Mouse (Mus musculus) cerebellum, postnatal 10 days (tissue): ENCODE results near the gene Baz2a.
"Not testable (repeated sequence)": the region's sequence is repeated elsewhere in the genome, so short reads cannot be mapped to it uniquely, and the experiment has no call there.

ENCODE experiments used
- DNase-seq, 2 experiments: peaks; one replicate each; pipeline ENCODE4 v3.0.0; 2021; ENCODE audit warnings: mixed read lengths in 2 of 2

Baz2a gene

GRCm38 (mm10) chr10:128125951-128126350 lies 34.6 kb downstream of the Baz2a start:
- no peak for DNase-seq

DNA sequence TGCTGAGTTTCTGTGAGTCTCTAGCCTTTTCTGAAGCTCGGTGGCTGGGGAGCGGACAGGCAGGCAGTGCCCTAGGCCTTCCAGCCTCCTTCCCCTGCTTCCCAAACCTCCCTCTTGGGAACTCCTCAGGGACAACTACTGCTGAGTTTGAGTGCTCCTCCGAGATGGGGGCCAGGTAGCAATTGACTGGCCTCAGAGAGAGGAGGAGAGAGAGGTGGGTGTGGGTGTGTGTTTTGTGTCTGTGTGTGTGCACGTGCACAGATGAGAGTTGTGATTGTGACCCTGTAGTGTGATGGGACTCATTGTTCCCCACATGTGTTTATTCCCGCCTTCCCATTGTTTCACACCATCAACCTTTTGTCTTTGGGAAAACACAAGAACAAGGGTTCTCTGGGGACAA lies 36.1 kb downstream of the Baz2a start:
- DNase-seq, result no peak

- no peak for DNase-seq
Observed at GRCm38 (mm10) chr10:128128143-128128542, 36.8 kb downstream of the Baz2a start.

- DNase-seq, result no peak
Observed at GRCm38 (mm10) chr10:128131297-128131696, 39.9 kb downstream of the Baz2a start.

DNA sequence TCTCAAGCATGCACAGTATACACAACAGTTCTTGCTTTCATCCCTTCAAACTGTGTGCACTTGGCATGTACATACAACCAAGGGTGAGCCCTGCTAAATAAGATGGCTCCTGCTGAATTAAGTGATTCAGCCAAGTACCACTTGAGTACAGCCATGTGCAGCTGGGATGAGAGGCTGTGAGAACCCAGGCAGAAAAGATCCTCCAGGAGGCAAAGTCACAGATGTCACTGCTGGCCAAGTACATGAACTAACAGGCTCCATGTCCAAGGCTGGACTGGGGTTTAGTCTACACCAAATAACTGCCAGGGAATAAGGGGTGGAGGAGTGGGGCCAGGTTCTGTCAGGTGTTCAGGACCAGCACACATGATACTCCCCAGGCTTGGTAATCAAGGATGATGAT lies 40.4 kb downstream of the Baz2a start:
- peak; percentile 32 to 54 for DNase-seq

GRCm38 (mm10) chr10:128133650-128134332 lies 42.4 kb downstream of the Baz2a start:
- peak; percentile 20 to 30 for DNase-seq

GRCm38 (mm10) chr10:128135374-128135773 lies 44.0 kb downstream of the Baz2a start:
- no peak for DNase-seq

DNA sequence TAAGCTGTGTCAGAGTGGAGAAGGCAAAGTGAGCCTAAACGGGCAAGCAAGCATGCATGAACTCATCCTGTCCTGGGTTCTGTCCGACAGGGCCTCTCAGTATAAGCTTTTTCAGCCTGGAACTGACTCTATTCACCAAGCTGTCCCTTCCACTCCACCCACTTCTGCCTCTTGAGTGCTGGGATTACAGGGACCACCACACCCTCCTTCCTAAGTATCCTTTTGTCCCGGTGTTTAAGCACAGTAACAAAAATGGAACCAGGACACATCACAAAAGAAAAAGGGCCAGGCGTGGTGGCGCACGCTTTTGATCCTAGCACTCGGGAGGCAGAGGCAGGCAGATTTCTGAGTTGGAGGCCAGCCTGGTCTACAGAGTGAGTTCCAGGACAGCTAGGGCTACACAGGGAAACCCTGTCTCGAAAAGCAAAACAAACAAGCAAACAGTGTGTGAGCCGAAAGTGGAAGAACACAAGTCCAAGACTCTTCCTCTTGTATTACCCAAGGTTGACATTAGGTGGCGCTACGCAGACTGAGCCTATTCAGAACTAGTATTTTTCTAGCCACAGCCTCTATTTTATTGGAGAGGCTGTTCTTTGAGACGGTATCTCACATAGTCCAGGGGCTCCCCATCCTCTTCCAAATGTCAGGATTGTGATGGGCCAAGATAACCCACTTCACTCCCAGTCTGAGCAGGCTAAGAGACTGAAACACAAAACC lies 49.0 kb downstream of the Baz2a start:
- DNase-seq, result peak; percentile 68 to 84

- peak; percentile 38 to 39 for DNase-seq
Observed at GRCm38 (mm10) chr10:128142165-128142564, 50.8 kb downstream of the Baz2a start.

DNA sequence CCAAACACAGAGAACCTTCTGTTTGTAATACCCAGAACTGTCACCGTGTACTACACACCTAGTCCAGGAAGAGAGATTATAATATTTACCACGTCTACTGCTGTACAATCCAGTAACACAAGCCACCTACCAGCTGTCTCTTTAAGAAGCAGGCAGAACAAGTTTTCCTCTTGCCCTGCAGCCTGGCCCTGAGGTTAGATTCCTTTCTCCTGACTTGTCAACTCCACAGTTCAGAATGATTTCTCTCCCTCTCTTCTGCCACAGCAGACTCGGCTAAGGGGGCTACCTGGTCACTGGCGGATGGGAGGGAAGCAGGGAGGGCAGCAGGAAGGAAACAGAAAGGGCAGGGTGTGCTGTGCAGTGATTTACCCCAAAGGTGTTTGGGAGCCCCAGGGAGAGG lies 52.3 kb downstream of the Baz2a start:
- DNase-seq, result no peak

- no peak for DNase-seq
Observed at GRCm38 (mm10) chr10:128144961-128145360, 53.6 kb downstream of the Baz2a start.

- DNase-seq, result no peak
Observed at GRCm38 (mm10) chr10:128148789-128149365, 57.5 kb downstream of the Baz2a start.

- peak in 1 of 2 experiments; percentile 18 for DNase-seq
Observed at GRCm38 (mm10) chr10:128149592-128149991, 58.2 kb downstream of the Baz2a start.

- DNase-seq, result peak in 1 of 2 experiments; percentile 48
Observed at GRCm38 (mm10) chr10:128150941-128151340, 59.6 kb downstream of the Baz2a start.

GRCm38 (mm10) chr10:128153978-128154377 lies 62.6 kb downstream of the Baz2a start:
- no peak for DNase-seq

DNA sequence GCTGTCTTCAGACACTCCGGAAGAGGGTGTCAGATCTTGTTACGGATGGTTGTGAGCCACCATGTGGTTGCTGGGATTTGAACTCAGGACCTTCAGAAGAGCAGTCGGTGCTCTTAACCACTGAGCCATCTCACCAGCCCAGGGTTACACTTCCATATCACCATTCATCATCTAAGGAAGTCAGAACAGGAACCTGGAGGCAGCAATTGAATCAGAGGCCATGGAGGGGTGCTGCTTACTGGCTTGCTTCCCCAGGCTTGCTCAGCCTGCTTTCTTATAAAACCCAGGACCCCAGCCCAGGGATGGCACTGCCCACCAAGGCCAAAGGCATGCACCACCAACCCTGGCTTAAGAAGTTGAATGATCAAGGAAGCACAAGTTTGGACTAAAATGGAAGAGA lies 74.3 kb downstream of the Baz2a start:
- not testable (repeated sequence) for DNase-seq

DNA sequence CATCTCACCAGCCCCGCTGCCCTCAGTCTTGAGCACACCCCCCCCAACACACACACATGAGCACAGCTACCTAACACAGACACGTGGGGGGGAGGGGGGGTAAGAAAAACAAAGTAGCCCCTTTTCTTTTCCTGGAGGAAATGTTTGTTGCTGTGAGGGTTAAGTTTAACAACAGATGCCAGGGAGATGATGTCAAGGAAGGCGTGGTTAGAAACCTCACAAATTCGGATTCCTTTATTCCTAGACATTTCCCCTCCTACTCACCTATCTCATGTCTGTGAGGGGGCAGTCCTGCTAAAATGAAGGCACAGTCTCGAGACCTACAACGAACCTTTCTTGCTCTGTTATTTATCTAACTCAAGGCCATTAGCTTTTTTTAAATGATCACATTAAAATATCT lies 75.7 kb downstream of the Baz2a start:
- DNase-seq, result no peak

DNA sequence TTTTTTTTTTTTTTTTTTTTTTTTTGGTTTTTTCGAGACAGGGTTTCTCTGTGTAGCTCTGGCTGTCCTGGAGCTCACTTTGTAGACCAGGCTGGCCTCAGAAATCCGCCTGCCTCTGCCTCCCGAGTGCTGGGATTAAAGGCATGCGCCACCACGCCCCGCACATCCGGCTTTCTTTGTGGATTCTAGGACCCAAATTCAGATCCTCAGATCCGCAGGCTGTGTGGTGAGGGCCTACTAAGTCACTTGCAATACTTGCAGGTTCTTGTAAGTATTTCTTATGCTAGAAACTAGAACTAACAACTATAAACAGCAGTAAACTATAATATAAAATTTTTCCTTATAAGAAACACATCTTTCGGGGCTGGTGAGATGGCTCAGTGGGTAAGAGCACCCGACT lies 80.0 kb downstream of the Baz2a start:
- not testable (repeated sequence) for DNase-seq

DNA sequence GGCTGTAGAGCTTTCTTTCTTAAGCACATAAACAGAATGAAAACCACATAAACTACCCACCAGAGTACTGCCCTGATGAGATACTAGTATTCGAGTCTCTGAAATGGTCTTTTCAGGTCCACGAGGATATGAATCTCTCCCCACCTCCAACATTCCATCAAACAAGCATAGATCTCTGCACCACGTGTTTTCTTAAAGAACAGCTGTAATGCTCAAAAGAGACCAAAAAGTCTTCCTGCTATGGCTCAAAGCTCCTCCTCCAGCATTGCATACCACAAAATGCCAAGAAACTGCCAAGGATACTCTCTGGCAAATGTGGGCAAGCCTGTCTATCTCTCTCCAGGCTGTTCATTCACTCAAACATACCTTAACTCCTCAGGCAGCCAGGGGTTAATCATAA lies 83.9 kb downstream of the Baz2a start:
- no peak for DNase-seq

DNA sequence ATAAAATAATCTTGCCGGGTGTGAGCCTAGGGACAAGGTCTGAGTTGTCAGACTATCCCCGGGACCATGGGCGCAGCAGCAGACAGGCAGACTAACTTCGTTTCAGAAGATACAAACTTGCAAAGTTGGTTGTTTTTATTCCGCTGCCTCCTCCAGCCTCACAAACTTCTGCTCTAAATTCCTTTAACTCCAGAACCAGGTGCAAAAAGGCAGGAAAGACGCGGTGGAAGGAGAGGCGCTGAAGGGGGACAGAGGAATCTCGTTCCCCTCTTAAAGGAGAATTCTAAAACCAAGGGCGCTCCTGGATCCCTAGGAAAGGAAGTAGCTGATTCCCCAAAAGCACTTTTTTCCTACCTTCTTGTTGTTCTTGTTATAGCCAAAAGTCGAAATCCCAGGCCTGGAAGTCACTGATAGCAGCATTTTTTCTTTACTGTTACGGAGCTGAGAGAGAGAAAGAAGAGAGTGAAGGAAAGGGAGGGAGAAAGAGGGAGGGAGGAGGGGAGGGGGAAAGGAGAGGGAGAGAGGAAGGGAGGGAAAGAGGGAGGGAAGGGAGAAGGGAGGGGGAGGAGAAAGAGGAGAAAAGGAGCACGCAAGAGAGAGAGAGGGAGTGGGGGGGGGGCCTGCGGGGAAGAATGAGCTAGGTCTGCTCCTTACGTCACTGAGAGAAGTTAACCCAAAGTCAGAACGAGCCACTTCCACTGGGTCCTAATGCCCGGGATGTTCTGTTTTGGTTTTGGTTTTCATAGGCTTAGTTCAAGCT lies 84.8 kb downstream of the Baz2a start:
- peak; percentile 80 to 86 for DNase-seq

- no peak for DNase-seq
Observed at GRCm38 (mm10) chr10:128177316-128177715, 85.9 kb downstream of the Baz2a start.
